Mouse (Mus musculus): ENCODE results near the gene Tmtc2.

Tmtc2 gene

DNA sequence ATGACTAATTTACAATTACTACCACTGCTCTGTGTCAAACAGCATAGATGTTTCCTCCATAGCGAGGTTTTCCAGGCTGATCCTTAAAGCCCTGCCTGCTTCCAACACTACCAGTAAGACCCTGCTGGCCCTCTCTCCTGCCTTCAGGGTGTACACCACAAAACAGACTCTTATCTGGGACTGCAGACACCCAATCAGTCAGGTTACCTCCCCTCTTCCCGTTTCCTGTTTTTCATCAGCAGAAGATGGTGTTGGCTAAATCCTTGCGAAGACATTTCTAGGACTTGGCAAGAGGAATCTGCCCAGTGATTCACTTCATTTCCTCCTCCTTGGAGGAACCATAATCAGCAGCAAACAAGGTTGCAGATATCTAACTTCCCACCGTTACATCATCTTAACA is 73.8 kb downstream of the Tmtc2 start:
- TF ChIP-seq CTCF (conservative IDR thresholded peaks at IDR 0.05; ENCODE audit: low read length), result no peak
- TF ChIP-seq NANOG (IDR thresholded peaks at IDR 0.05; ENCODE audit: borderline replicate concordance, low read length), result no peak
- no peak for TF ChIP-seq POU5F1 (IDR thresholded peaks at IDR 0.05; ENCODE audit: borderline replicate concordance, low read length)
- Histone ChIP-seq H3K9me3 (ENCODE audit: low read length) (no peaks in the 10 kb centered on the region), H3K27me3 (ENCODE audit: insufficient read depth, low read length) (no peaks in the 10 kb centered on the region), H3K4me1 (replicated peaks; ENCODE audit: low read depth, low read length) (peaks cover 6% of the 10 kb centered on the region; the same call in 1 of the 2 replicates), H3K4me3 (replicated peaks; ENCODE audit: low read length) (no peak overlapping the region), H3K36me3 (ENCODE audit: insufficient read depth, low read length) (no peaks in the 10 kb centered on the region)

DNA sequence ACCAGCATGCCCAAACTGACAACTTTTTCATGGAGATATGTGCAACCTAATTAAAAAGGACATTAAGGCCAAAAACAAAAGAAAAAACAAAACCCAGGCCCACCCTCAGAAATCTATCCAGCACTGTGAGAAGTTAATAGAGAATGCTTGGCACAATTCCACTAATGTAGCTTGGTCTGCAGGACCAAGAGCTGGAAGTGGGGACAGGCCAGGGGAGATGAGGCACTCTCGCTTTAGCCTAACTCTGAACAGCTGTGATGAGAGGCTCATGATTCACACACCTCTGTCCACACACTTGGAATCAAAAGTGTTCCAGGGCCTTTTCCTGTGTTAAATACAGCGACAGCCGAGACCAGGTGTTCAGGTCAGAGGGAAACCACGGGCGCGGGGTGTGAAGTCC is 79.0 kb downstream of the Tmtc2 start:
- TF ChIP-seq CTCF (conservative IDR thresholded peaks at IDR 0.05; ENCODE audit: low read length) (no peak), NANOG (IDR thresholded peaks at IDR 0.05; ENCODE audit: borderline replicate concordance, low read length) (no peak), POU5F1 (IDR thresholded peaks at IDR 0.05; ENCODE audit: borderline replicate concordance, low read length) (no peak)
- no peaks in the 10 kb centered on the region for H3K27me3 ChIP-seq (ENCODE audit: insufficient read depth, low read length)

DNA sequence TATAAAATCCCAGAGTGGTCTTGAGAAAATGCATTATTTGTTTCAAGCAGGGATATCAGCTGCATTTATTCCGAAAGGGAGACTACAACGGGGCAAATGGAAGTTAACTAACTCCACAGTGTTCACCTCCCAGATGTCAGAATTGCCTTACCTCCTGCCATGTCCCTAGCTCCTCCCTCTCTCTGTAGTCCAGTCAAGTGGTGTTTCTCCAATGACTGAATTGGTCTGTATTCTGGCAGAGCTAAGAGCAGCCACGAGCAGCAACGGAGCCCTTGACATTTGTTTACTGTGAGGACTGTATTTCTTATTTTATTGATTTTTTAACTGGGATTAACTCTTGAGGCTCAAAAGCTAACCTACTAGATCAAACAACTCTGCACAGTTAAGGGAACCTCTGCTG is 81.8 kb downstream of the Tmtc2 start:
- Histone ChIP-seq H3K9me3 (ENCODE audit: low read length) (no peaks in the 10 kb centered on the region), H3K36me3 (ENCODE audit: insufficient read depth, low read length) (no peaks in the 10 kb centered on the region), H3K4me3 (replicated peaks; ENCODE audit: low read length) (no peak overlapping the region), H3K27me3 (ENCODE audit: insufficient read depth, low read length) (no peaks in the 10 kb centered on the region), H3K4me1 (replicated peaks; ENCODE audit: low read depth, low read length) (no peaks in the 10 kb centered on the region)
- TF ChIP-seq POU5F1 (IDR thresholded peaks at IDR 0.05; ENCODE audit: borderline replicate concordance, low read length) (no peak), CTCF (conservative IDR thresholded peaks at IDR 0.05; ENCODE audit: low read length) (no peak), NANOG (IDR thresholded peaks at IDR 0.05; ENCODE audit: borderline replicate concordance, low read length) (no peak)

More for the DNA sequence above, 79.0 kb downstream of the Tmtc2 start:
- Histone ChIP-seq H3K4me3 (replicated peaks; ENCODE audit: low read length) (no peak overlapping the region), H3K36me3 (ENCODE audit: insufficient read depth, low read length) (no peaks in the 10 kb centered on the region), H3K9me3 (ENCODE audit: low read length) (no peaks in the 10 kb centered on the region), H3K4me1 (replicated peaks; ENCODE audit: low read depth, low read length) (peaks cover 6% of the 10 kb centered on the region; the same call in 1 of the 2 replicates)

DNA sequence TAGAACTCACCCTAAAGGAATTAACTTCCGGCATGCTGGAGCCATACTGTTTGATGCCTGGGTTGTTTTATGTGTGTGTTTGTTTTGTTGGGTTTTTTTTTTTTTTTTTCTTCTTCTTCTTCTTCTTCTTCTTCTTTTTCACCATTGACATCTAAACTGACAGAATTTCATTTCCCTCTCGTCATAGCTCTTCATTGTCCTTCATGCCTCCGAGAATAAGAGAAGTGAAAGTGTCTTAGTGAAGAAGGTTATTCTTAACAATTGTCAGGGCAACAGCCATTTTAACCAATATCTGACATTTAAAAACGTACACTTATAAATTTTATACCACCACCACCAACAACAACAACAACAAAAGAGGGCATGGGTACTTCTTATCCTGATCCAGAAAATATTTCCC is 83.5 kb downstream of the Tmtc2 start:
- Histone ChIP-seq H3K36me3 (ENCODE audit: insufficient read depth, low read length) (no peaks in the 10 kb centered on the region), H3K4me1 (replicated peaks; ENCODE audit: low read depth, low read length) (no peaks in the 10 kb centered on the region), H3K9me3 (ENCODE audit: low read length) (no peaks in the 10 kb centered on the region), H3K27me3 (ENCODE audit: insufficient read depth, low read length) (no peaks in the 10 kb centered on the region), H3K4me3 (replicated peaks; ENCODE audit: low read length) (no peak overlapping the region)
- TF ChIP-seq CTCF (conservative IDR thresholded peaks at IDR 0.05; ENCODE audit: low read length) (no peak), POU5F1 (IDR thresholded peaks at IDR 0.05; ENCODE audit: borderline replicate concordance, low read length) (no peak), NANOG (IDR thresholded peaks at IDR 0.05; ENCODE audit: borderline replicate concordance, low read length) (no peak)

DNA sequence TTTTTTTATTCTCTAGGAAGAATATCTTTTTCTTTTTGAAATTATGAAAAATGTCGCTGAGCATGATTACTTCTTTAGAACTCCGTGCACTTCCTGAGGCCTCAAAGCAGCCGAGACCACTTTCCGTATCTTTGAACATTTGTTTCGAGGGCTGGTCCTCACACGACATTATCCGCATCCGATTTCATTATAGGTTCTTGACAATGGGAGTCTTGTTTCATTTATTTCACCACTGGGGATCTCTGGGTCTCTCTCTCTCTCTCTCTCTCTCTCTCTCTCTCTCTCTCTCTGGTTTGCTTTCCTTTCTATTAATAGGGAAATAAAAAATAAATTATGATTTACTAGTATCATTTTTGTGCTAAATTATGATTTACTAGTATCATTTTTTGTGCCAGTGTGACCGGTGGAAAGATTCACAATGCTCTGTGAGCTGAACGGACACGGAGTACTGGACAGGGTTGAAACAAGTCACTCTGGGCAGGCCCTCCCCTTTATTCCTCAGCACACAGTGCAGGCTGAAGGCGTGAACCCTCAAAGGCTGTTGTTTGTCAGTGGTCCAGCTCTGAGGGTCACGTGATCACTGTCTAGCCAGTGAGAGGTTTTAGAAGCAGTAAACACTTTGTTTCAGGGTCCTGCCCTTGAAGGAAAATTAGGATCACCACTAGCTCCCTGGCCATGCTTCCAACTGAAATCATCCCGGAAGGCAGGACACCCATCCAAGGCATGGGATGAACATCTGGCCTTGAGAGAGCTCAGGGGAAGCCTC is 84.1 kb downstream of the Tmtc2 start:
- H3K9me3 ChIP-seq (ENCODE audit: low read length), result no peaks in the 10 kb centered on the region
- no peak for TF ChIP-seq CTCF (conservative IDR thresholded peaks at IDR 0.05; ENCODE audit: low read length)
- TF ChIP-seq NANOG (IDR thresholded peaks at IDR 0.05; ENCODE audit: borderline replicate concordance, low read length), result no peak
- no peak for TF ChIP-seq POU5F1 (IDR thresholded peaks at IDR 0.05; ENCODE audit: borderline replicate concordance, low read length)
- no peak overlapping the region for H3K4me3 ChIP-seq (replicated peaks; ENCODE audit: low read length)
- no peaks in the 10 kb centered on the region for H3K4me1 ChIP-seq (replicated peaks; ENCODE audit: low read depth, low read length)
- no peaks in the 10 kb centered on the region for H3K27me3 ChIP-seq (ENCODE audit: insufficient read depth, low read length)
- no peaks in the 10 kb centered on the region for H3K36me3 ChIP-seq (ENCODE audit: insufficient read depth, low read length)

DNA sequence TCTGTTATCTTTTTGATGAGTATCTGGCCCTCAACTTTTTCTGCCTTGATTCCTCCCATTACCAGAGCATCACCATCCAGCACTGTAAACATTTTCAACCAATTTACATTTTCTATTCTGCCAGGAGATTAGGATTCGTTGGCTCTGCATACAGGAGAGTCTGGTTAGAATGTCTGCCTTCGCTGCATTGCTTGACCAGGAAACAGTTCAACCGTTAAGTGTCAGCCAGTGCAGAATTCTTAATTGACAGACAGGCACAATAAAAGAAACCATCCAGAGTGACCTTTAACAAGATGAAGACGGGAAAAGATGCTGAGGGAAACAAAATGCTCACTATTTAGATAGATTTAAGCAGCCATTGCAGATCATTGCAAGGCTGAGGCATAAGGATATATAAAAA is 87.3 kb downstream of the Tmtc2 start:
- H3K4me3 ChIP-seq (replicated peaks; ENCODE audit: low read length), result no peak overlapping the region
- no peaks in the 10 kb centered on the region for H3K36me3 ChIP-seq (ENCODE audit: insufficient read depth, low read length)
- TF ChIP-seq NANOG (IDR thresholded peaks at IDR 0.05; ENCODE audit: borderline replicate concordance, low read length) (no peak), POU5F1 (IDR thresholded peaks at IDR 0.05; ENCODE audit: borderline replicate concordance, low read length) (no peak), CTCF (conservative IDR thresholded peaks at IDR 0.05; ENCODE audit: low read length) (no peak)
- no peaks in the 10 kb centered on the region for H3K9me3 ChIP-seq (ENCODE audit: low read length)
- H3K4me1 ChIP-seq (replicated peaks; ENCODE audit: low read depth, low read length), result peaks cover 4% of the 10 kb centered on the region; the same call in 1 of the 2 replicates
- no peaks in the 10 kb centered on the region for H3K27me3 ChIP-seq (ENCODE audit: insufficient read depth, low read length)

DNA sequence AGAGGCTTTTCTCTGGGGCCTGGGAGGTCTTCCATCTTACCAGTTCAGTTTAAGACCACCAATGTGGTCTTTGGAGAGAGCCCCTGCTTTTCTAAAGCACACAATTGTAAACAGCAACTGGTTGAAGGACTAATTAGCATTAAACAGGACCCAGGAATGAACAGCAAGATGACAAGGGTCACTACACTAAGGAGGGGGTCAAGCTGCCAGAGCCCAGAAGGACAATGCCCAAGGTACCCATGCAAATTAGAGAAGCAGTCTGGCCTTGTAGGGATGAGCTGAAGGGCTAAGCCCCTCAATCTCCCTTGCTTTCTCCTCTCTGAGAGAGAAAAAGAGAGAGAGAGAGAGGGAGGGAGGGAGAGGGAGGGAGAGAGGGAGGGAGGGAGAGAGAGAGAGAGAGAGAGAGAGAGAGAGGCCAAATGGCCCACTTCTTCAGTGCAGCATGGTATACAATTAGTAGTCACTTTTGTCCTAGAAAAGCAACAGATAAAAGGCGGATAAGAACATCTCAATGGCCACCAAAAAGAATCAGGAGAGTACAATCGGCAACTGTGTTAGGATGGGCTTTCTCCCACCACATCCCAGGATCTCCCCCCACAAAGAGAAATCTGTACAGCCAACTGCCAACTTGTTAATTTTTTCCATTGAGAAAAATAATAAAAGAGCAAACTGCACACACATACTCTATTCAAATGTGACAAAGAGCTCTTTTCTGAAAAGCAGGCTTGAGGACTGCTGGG is 89.7 kb downstream of the Tmtc2 start:
- Histone ChIP-seq H3K4me1 (replicated peaks; ENCODE audit: low read depth, low read length) (peaks cover 4% of the 10 kb centered on the region; the same call in 1 of the 2 replicates), H3K36me3 (ENCODE audit: insufficient read depth, low read length) (no peaks in the 10 kb centered on the region), H3K4me3 (replicated peaks; ENCODE audit: low read length) (no peak overlapping the region), H3K27me3 (ENCODE audit: insufficient read depth, low read length) (no peaks in the 10 kb centered on the region), H3K9me3 (ENCODE audit: low read length) (no peaks in the 10 kb centered on the region)
- TF ChIP-seq POU5F1 (IDR thresholded peaks at IDR 0.05; ENCODE audit: borderline replicate concordance, low read length) (no peak), CTCF (conservative IDR thresholded peaks at IDR 0.05; ENCODE audit: low read length) (no peak), NANOG (IDR thresholded peaks at IDR 0.05; ENCODE audit: borderline replicate concordance, low read length) (no peak)

DNA sequence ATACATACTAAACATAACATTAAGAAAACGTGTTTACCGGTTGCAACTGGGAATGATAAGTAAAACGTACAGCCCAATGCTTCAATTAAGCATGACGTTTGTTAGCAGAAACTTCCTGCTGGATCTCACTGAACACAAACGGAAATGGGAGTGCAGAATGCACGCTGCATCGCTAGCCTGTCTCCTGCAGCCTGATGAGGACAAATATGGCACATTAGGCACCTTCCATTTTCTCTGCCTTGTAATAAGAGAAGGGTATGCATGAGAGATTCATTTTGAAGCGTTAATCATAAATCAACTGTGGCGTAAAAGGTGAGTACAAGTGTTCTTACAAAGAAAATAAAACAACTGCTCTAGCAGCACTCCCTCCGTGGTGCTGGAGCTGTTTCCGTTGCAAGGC is 94.5 kb downstream of the Tmtc2 start:
- H3K36me3 ChIP-seq (ENCODE audit: insufficient read depth, low read length), result no peaks in the 10 kb centered on the region
- H3K27me3 ChIP-seq (ENCODE audit: insufficient read depth, low read length), result no peaks in the 10 kb centered on the region
- H3K9me3 ChIP-seq (ENCODE audit: low read length), result no peaks in the 10 kb centered on the region
- peaks cover 4% of the 10 kb centered on the region; the same call in 1 of the 2 replicates for H3K4me1 ChIP-seq (replicated peaks; ENCODE audit: low read depth, low read length)
- H3K4me3 ChIP-seq (replicated peaks; ENCODE audit: low read length), result no peak overlapping the region
- no peak for TF ChIP-seq CTCF (conservative IDR thresholded peaks at IDR 0.05; ENCODE audit: low read length)
- TF ChIP-seq POU5F1 (IDR thresholded peaks at IDR 0.05; ENCODE audit: borderline replicate concordance, low read length), result no peak
- no peak for TF ChIP-seq NANOG (IDR thresholded peaks at IDR 0.05; ENCODE audit: borderline replicate concordance, low read length)
